Mouse (Mus musculus) c-Kit-positive CD71-positive TER-119-positive erythroid progenitor cells, embryonic 14.5 days (primary cell): ENCODE data around the gene Foxc2.

Experiments used
- DNase-seq: peaks from one replicate; pipeline ENCODE4 v3.0.0-alpha.2; 2013; ENCODE audit warnings: low spot score

Gene Foxc2

DNA sequence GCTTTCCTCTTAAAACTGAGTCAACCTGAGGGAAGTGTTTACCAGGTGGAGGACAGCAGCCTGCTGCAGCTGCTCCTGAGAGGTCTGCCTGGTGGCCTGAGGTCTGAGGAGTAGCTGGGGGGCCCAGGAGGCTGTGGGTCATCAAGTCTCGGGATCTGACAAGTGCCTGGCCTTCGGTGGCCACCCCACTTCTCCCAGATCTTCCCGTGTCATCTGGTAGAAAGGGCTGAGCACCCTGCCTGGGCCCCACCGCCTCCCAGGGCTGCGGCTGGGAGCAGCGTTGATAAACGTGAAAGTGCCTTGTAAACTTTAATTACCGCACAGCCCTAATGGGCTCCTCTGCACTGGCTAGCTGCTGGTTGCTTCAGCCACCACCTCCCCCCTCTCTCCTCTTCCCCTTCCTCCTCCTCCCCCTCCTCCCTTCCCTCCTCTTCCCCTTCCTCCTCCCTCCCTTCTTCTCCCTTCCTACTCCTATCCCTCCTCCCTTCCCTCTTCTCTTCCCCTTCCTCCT lies 32.7 kb downstream of the Foxc2 start:
- no peak for DNase-seq

DNA sequence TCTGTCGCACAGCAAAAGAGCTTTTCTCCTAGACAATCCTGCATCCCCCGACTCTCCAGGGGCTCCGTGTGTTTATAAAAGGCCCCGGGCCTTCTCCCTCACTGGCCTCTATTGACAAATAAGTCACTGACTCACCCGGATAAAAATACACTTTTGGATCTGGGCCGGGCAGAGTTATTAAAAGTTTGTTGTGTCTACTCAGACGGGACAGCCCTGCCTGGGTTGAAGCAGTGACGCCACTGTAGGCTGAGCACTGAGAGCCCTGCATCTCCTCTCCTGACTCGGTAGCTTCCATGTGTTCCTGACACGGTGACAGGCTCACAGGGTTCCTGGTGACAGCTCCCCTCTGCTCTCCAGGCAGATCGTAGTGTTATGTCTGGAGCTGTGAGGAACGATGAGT lies 36.4 kb downstream of the Foxc2 start:
- DNase-seq: no peak

DNA sequence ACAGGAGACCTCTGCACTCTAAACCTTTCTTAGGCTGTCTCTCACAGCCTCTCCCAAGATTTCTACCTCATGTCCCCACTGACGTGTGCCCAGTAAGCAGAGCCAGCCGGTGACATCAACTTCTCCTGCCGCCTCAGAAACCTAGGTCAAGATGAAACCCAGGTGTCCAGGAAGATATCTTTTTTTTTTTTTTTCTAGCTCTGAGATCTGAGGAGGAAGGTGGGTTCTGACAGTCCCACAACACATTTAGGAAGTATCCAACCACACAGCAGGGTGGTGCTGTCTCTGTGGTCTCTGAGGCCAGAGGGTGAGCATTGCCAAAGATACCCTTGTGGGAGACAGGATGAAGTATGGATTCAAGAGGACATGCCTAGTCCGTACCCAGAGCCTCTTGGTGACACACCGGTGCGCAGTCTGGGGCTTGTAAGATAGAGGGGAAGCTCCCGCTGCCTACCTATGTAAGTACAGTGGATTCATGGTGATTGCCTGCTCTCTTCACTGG lies 41.1 kb downstream of the Foxc2 start:
- no peak for DNase-seq

DNA sequence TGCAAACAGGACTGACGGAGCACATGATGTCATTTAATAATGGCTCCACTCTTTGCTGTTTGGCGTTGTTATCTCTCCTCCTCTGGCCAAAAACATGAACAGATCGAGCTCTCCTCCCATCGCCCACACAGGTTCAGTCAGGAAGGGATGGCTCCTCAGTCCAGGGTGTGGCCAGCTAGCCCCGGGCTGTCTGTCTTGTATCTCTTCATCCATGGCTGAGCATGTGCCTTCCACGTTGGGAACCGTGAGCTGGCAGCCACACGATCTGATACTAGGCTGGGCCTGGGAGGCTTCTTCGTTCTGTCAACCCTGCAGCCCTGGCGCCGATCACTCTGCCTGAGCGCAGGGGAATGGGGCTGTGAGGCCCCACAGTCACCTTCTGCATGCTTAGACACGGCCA lies 42.8 kb downstream of the Foxc2 start:
- DNase-seq: no peak

DNA sequence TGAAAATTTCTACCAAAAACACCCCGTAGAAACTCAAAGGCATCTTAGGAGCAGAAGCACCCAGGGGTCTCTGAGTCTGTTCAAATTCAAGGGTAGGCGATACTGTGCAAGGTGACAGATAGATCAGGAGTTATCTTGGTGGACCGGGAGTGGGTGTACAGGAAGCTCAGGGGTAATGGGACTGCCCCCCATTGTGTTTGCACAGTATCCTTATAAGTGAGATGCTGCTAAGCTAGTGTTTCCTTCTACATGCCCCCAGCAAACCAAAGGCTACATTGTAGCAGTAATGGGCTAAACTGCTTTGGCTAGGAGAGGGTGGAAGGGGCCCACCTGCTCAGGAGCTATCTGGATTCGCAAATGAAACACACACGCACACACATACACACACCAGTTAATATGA lies 45.5 kb downstream of the Foxc2 start:
- no peak for DNase-seq

DNA sequence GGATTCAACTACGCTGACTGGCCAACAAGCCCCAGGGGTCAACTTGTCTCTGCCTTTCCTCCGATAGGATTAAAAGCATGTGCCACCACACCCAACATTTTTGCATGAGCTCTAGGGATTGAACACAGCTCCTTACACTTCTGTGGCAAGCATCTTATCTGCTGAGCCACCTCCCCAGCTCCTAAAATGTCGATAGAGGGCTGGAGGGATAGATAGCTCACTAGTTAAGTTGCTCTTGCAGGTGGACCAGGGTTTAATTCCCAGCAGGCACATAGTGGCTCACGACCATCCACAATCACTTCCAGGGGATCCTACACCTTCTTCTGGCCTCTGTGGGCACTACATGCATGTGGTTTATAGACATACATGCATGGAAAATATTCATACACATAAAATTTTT lies 46.4 kb downstream of the Foxc2 start:
- DNase-seq: no peak

DNA sequence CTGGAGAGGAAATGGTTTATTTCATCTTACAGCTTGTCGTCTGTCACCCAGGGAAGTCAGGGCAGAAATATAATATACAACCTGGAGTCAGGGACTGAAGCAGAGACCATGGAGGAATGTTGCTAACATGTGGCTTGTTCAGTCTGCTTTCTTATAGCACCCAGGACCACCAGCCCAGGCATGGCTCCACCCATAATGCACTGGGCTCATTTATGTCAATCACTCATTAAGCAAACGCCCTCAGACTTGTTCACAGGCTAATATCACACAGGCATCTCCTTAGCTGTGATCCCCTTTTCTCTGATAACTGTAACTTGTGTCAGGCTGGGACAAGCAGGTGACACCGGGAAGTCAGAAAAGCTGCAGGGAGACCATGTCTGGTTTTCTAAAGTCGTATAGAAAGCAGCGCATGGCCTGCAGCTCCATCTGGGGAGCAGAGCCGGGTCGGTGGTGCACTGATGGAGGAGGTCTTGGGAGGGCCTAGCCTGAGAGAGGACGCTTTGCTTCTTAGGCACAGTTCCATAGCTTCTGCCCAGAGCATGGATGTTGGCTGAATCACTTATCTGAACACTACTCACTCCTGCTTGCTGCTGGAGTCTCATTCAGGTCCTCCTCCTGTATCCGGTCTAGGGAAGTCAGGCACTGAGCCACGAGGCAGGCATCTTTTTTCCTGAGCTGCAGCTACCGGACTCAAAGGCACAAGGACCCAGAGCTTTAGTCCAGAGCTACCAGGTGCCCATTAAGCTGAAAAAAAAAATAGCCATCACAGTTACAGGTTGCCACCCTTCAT lies 47.1 kb downstream of the Foxc2 start:
- no peak for DNase-seq

DNA sequence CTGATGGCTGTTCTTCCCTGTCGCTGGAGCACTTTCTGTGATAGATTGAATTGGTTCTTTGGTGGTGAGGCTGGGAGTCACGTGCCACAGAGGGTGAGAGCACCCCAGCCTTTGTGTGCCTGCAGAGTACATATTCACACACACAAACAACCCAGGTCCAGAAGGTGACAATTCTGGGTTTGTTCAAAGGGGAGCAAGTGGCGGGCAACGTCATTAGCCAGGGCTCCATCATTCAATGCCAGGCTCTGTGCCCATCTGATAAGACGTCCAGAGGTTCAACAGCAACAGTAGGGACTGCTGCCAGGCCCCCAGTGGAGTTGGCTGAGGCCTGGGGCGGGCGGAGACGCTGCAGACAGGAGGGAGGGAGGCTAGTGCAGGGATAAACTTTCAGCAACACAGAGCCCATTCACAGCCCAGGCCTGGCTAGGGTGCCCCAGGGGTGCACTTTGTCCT lies 48.1 kb downstream of the Foxc2 start:
- no peak for DNase-seq

DNA sequence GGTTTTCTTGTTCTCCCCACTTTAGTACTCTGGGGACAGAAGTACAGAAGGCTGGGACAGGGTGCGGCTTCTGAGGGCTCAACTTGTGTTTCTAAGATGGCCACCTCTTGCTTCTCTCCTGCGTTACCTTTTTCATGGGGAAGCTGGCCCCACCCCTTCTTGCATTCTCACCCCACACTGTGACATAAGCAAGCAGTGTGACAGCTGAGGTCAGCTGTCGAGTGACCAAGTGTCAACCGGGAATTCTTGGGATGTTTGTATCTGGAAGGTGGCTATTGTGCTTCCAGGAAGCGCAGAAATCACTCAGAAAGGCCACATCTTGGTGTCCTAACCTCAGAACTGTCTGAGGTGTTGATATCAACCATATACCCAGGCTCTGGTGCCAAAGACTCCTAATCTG lies 52.1 kb downstream of the Foxc2 start:
- DNase-seq: no peak
